Mouse (Mus musculus) kidney, postnatal 10 days (tissue): ENCODE measurements at regions not wholly inside any gene's neighbourhood (a gene's known extent, or its start where the extent isn't known, plus 50 kb on each side); places are given as distances from the start of the nearest gene placed in this dataset.
"Not testable (repeated sequence)": the region's sequence is repeated elsewhere in the genome, so short reads cannot be mapped to it uniquely, and the experiment has no call there.

Experiments used
- DNase-seq: peaks from one replicate; pipeline ENCODE4 v3.0.0; 2021; ENCODE audit warnings: mixed read lengths

- no peak for DNase-seq
Observed at GRCm38 (mm10) chr12:74825664-74826063, 351.5 kb downstream of the Kcnh5 start.

DNA sequence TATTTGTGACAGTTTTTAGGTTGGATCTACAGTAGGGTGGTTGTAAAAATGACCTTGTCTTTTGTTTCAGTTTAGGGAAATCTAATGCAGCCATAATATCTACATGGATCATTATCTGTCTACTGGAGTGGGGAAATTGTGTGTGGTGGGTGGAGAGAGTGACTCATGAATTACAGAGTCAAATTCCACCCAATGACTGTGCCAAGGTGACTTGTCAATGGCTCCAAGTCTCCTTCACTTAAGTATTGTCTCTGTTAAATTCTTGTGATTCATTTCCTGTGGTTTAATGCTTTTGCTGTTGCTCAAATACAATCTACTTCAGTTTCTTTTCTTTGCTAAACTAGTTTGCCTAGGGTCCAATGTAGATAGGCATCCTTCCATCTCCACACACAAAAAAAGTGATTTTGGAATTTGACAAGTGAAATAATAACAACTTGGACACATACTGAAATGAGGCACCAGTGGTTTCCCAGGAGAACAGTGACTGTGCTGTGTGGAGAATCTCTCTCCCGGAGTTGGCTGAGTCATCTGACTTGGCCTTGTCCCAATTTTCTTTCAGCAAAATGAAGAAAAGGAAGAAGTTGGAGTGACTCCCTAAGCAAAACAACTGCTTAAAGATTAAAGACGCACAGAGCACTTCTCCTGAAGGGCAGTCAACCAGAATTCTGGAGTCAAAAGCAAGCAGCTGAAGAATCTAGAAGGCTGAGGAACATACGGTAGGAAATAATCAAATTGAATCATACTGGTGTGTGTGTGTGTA lies 352.2 kb downstream of the Kcnh5 start:
- peak; percentile 55 for DNase-seq

DNA sequence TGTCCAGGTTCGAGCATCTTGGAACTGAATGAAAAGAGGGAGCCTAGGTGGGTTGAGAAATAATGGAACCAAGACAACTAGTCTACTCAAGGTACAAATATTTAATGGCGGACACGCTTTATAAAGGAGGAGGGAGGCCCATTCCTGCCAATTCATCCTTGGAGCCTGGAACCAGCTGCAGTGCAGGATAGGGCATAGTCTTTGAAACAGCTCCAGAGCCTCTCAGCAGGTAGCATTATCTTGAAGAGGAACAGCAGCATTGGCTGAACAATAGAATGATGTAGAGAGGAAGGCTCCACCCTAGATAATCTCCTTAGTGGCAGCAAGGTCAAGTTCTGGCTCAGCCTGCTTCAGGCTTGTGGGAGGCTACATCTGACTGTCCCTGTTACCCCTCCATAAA lies 361.0 kb downstream of the Kcnh5 start:
- DNase-seq, result not testable (repeated sequence)

GRCm38 (mm10) chr12:74808571-74808970 lies 368.6 kb downstream of the Kcnh5 start:
- not testable (repeated sequence) for DNase-seq

DNA sequence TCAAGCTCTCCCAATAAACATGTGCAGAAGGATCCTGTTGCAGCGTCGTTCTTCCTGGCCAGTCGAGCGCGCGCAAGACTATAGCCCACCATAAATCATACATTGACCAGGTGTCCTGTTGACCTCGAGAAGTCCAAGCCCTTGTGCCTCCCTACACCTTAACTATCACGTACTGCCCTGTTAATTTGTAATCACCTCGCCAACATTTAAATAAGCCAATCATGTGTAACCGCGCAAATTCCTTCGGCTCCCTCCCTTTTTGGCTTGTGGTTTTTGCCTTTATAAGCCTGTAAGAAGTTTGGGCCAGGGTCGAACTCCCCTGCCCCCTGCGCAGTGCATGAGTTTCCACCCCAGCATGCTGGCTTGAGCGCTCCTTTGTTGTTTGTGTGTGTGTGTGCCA lies 369.2 kb downstream of the Kcnh5 start:
- DNase-seq, result not testable (repeated sequence)

DNA sequence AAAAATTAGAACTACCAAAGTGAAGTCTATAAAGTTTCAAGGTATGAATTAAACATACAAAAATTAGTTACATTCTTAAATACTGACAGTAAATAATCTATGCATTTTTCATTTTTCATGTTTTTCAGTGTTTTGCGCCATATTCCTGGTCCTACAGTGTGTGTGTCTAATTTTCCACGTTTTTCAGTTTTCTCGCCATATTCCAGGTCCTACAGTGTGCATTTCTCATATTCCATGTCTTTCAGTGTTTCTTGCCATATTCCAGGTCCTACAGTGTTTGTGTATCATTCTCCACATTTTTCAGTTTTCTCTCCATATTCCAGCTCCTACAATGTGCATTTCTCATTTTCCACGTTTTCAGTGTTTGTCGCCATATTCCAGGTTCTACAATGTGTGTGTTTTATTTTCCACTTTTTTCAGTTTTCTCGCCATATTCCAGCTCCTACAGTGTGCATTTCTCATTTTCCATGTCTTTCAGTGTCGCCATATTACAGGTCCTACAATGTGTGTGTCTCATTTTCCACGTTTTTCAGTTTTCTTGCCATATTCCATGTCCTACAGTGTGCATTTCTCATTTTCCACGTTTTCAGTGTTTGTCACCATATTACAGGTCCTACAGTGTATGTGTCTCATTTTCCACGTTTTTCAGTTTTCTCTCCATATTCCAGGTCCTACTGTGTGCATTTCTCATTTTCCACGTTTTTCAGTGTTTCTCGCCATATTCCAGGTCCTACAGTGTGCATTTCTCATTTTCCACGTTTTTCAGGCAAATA lies 373.2 kb downstream of the Kcnh5 start:
- peak; percentile 71 for DNase-seq

- no peak for DNase-seq
Observed at GRCm38 (mm10) chr12:74792036-74792435, 385.1 kb downstream of the Kcnh5 start.

DNA sequence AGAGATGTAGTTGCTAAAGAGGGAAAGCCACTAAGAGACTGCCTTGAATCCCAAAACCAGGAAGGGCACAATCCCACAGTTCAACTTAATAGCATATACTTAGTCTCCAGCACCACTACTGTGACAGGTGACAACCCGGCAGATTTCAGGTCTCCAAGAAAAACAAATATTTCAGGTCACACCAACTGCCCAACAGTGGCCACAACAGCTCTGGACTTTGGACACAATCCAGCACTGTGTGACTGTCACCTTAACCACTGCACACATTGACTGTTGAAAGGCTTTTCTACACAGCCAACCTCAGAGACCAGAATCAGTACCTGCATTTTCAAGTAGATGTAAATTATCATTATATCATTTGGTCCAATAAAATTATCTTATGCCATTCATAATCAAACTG lies 414.8 kb downstream of the Kcnh5 start:
- no peak for DNase-seq

GRCm38 (mm10) chr12:74745051-74745450 lies 428.9 kb upstream of the Gm11042 start:
- no peak for DNase-seq

- no peak for DNase-seq
Observed at GRCm38 (mm10) chr12:74728866-74729265, 412.7 kb upstream of the Gm11042 start.

GRCm38 (mm10) chr12:74679149-74679548 lies 363.0 kb upstream of the Gm11042 start:
- DNase-seq, result no peak

DNA sequence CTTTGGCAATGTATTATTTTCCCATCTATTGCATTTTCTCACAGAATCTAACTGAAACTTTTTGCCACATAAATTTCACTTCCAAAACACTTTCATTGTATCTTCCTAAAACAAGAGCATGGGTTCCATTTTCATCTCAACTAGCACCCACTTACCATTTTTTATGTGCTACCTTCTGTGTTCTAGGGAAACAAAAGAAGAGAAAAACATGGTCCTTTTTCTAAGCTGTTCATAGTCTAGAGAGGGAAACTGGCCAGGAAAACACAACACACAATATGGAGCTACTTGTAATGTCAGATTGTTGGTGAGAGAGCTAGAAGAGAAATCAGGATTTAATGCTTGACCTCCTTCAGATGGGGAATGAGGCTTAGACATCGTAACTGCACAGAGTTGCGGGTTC lies 361.6 kb upstream of the Gm11042 start:
- DNase-seq, result no peak

GRCm38 (mm10) chr12:74658406-74658805 lies 342.2 kb upstream of the Gm11042 start:
- no peak for DNase-seq

- DNase-seq, result no peak
Observed at GRCm38 (mm10) chr12:74657036-74657648, 340.9 kb upstream of the Gm11042 start.

DNA sequence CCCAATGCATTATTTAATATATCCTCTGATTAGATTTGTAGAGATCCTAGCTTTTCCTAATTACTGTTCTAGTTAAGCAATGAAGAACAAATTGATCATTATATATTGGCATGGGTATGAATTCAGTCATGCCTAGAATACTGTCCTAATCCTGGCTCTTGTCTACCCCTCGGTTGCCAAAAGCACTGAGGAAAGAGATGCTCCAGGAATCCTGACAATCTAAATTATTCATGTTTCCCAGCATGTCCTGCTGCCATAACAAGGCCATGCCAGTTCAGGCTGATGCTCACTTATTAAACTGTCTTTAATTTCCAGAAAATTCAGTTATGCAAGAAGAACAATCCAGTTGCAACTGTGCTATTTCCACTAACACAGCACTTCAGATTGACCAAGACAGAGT lies 335.1 kb upstream of the Gm11042 start:
- DNase-seq, result no peak

- no peak for DNase-seq
Observed at GRCm38 (mm10) chr12:74632827-74633226, 316.6 kb upstream of the Gm11042 start.

- DNase-seq, result no peak
Observed at GRCm38 (mm10) chr12:74595208-74595607, 279.0 kb upstream of the Gm11042 start.

- DNase-seq, result no peak
Observed at GRCm38 (mm10) chr12:74554599-74554998, 238.4 kb upstream of the Gm11042 start.

- no peak for DNase-seq
Observed at GRCm38 (mm10) chr12:74544172-74544571, 228.0 kb upstream of the Gm11042 start.

DNA sequence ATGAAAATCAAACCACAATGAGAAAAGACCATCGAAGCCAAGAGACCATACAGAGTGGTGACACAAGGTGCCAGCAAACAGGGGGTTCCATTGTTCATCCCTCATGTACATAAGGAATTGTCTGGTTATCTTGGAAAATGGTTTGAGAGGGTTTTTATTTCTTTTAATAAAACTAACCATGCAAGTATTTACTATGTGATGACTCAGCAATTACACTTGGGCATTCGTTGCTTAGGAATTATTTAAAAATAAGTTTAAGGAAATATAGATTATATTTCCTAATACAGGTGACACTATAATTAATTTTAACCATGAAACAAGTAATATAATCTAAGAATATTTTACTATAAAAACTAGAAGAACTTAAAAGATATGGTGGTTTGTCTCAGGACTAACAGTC lies 218.7 kb upstream of the Gm11042 start:
- no peak for DNase-seq

DNA sequence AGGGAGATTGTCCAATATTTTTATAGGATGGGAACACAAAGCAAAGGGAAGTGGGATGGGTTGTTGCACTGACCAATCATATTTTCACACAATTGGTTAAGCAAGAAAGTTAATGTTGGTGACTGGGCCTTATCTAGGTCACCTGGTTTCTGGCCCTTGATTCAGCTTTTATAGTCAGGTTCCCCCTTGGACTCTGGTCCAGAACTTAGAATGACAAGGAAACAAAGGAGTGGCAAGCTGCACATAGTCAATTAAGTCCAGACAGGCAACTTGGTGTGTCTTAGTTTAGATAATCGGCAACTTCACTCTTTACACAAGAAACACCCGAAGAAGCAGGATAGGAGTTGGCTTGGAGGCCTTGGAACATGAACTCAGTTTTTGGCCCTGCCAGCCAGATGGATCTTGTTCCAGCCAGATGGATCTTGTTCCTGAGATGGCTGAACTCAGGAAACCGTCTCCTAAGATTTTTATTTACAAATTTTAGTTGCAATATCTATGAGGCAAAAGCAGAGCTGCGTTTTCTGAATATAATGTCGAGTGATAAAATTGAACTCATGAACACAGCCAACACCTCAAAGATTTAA lies 212.9 kb upstream of the Gm11042 start:
- DNase-seq, result peak; percentile 38

DNA sequence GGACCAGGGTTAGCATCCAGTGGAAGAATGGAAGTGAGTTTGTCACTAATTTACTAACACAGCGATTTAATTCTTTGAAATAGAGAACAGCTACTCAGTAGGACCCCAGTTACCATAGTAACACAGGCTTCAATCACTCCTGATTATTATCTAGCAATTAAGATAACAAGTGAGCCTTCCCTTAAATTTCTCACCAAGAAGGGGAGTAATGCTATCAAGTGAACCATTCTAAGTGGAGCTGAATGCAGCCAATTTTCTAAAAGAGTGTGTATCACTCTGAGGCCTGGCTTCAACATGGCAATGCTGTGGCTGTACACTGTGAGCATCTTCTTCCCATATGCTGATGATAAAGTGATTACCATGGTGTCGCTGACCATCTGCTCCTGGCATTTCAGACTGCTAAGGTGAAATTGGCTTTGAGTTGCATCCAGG lies 211.0 kb upstream of the Gm11042 start:
- no peak for DNase-seq

- DNase-seq, result no peak
Observed at GRCm38 (mm10) chr12:74523988-74524387, 207.8 kb upstream of the Gm11042 start.
